Mouse (Mus musculus): ENCODE results near the gene Mcidas.

GRCm38 (mm10) chr13:113000090-113000489 is 6.4 kb downstream of the Mcidas start:
- TF ChIP-seq TCF12 (IDR thresholded peaks at IDR 0.05; ENCODE audit: low read depth, low read length) = no peak
- TF ChIP-seq EP300 (IDR thresholded peaks at IDR 0.05; ENCODE audit: low read length) = no peak
- TF ChIP-seq E2F4 (IDR thresholded peaks at IDR 0.05; ENCODE audit: insufficient replicate concordance, low read depth, low read length) = no peak

Measured in CH12.LX (cell line).